Mouse (Mus musculus): ENCODE measurements around the gene Sipa1l2. TPM values are rescaled to one million over a fixed set of nuclear protein-coding genes. Genes with fewer than 3 reads are reported as not detected.

The Sipa1l2 gene
- polyA plus RNA-seq, 1 experiment from 2014 or later: 23.3 TPM

DNA sequence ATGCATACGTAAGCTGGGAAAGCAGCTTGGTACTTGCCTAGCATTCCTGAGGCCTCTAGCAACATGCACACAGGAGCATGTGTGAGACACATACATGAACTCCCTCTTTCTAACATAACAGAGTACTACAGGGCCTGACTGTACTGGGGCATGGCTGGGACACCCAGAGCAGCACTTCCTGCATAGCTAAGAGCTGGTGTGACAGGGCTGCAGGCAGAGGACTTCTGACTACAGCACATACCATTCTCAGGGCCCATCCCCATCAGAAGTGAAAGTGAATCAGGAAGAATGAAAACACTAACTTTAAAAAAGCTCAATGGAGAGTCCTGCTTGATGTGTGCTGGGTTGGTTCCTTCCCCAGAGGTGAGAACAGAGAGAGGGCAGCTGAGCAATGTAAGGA is 108.1 kb downstream of the Sipa1l2 start:
- H3K4me2 ChIP-seq (ENCODE audit: low read depth, low read length, severe bottlenecking): no peak overlapping the region
- H3K4me3 ChIP-seq (ENCODE audit: low read depth, low read length): no peak overlapping the region
- ATAC-seq (replicated peaks; ENCODE audit: low FRiP score) (no peak), DNase-seq (ENCODE audit: low spot score) (no peak)
- H3K9ac ChIP-seq (ENCODE audit: low read length): no peak overlapping the region
- H3K27me3 ChIP-seq (ENCODE audit: control insufficient read depth, insufficient read depth, low read length): no peaks in the 10 kb centered on the region
- WGBS: 87% methylated on average over 1 of the region's 1 CpGs
- no peaks in the 10 kb centered on the region for H3K36me3 ChIP-seq (ENCODE audit: control insufficient read depth, insufficient read depth, low read length)
- no peak overlapping the region for H3K27ac ChIP-seq (ENCODE audit: low read depth, low read length)
- H3K9me3 ChIP-seq (ENCODE audit: control insufficient read depth, low read length): no peaks in the 10 kb centered on the region
- H3K4me1 ChIP-seq (replicated peaks; ENCODE audit: control insufficient read depth, insufficient read depth, low read length): peaks cover 9% of the 10 kb centered on the region

- H3K4me2 ChIP-seq (ENCODE audit: low read depth, low read length, severe bottlenecking): no peak overlapping the region
- ATAC-seq (replicated peaks; ENCODE audit: low FRiP score) (no peak), DNase-seq (ENCODE audit: low spot score) (no peak)
- H3K27ac ChIP-seq (ENCODE audit: low read depth, low read length): no peak overlapping the region
- no peak overlapping the region for H3K4me3 ChIP-seq (ENCODE audit: low read depth, low read length)
- no peaks in the 10 kb centered on the region for H3K27me3 ChIP-seq (ENCODE audit: control insufficient read depth, insufficient read depth, low read length)
- no peaks in the 10 kb centered on the region for H3K36me3 ChIP-seq (ENCODE audit: control insufficient read depth, insufficient read depth, low read length)
- WGBS: 20% methylated on average over 6 of the region's 6 CpGs
- no peak overlapping the region for H3K9ac ChIP-seq (ENCODE audit: low read length)
- peaks cover 5% of the 10 kb centered on the region for H3K4me1 ChIP-seq (replicated peaks; ENCODE audit: control insufficient read depth, insufficient read depth, low read length)
- H3K9me3 ChIP-seq (ENCODE audit: control insufficient read depth, low read length): no peaks in the 10 kb centered on the region
Measured at GRCm38 (mm10) chr8:125460602-125461001, 109.0 kb downstream of the Sipa1l2 start.

GRCm38 (mm10) chr8:125449048-125449447 is 120.6 kb downstream of the Sipa1l2 start:
- Histone ChIP-seq H3K4me3 (ENCODE audit: low read depth, low read length) (no peak overlapping the region), H3K36me3 (ENCODE audit: control insufficient read depth, insufficient read depth, low read length) (no peaks in the 10 kb centered on the region; the same call in 1 of the 2 replicates), H3K9me3 (ENCODE audit: control insufficient read depth, low read length) (no peaks in the 10 kb centered on the region), H3K9ac (ENCODE audit: low read length) (no peak overlapping the region), H3K27me3 (ENCODE audit: control insufficient read depth, insufficient read depth, low read length) (no peaks in the 10 kb centered on the region), H3K4me1 (replicated peaks; ENCODE audit: control insufficient read depth, insufficient read depth, low read length) (no peaks in the 10 kb centered on the region), H3K27ac (ENCODE audit: low read depth, low read length) (no peak overlapping the region), H3K4me2 (ENCODE audit: low read depth, low read length, severe bottlenecking) (no peak overlapping the region)
- ATAC-seq (replicated peaks; ENCODE audit: low FRiP score) (no peak), DNase-seq (ENCODE audit: low spot score) (no peak)
- 55% methylated on average over 6 of the region's 6 CpGs for WGBS

GRCm38 (mm10) chr8:125447543-125447942 is 122.1 kb downstream of the Sipa1l2 start:
- H3K4me2 ChIP-seq (ENCODE audit: low read depth, low read length, severe bottlenecking): no peak overlapping the region
- WGBS: 94% methylated on average over 14 of the region's 14 CpGs
- ATAC-seq (replicated peaks; ENCODE audit: low FRiP score) (no peak), DNase-seq (ENCODE audit: low spot score) (no peak)
- H3K9me3 ChIP-seq (ENCODE audit: control insufficient read depth, low read length): no peaks in the 10 kb centered on the region
- H3K27me3 ChIP-seq (ENCODE audit: control insufficient read depth, insufficient read depth, low read length): no peaks in the 10 kb centered on the region
- no peaks in the 10 kb centered on the region; the same call in 1 of the 2 replicates for H3K36me3 ChIP-seq (ENCODE audit: control insufficient read depth, insufficient read depth, low read length)
- no peaks in the 10 kb centered on the region; the same call in 1 of the 2 replicates for H3K4me1 ChIP-seq (replicated peaks; ENCODE audit: control insufficient read depth, insufficient read depth, low read length)
- no peak overlapping the region for H3K9ac ChIP-seq (ENCODE audit: low read length)
- H3K4me3 ChIP-seq (ENCODE audit: low read depth, low read length): no peak overlapping the region
- no peak overlapping the region for H3K27ac ChIP-seq (ENCODE audit: low read depth, low read length)

DNA sequence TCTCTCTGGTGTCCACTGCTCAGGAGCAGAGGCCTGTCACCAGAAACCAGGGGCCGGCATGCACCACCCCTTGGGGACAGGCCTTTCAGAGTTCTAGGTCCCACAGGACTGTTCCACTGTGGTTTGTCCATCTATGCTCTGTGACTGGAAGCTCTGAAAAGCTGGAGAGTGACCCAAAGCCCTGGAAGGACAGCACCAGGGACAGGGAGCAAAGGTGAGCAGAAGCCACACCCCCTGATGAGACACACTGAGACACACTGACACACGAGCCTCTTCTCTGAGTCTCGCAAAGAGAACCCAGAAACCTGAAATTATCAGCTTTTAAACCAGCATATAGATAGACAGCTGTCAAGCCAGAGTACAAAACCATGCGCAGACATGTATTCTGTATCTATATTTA is 123.4 kb downstream of the Sipa1l2 start:
- ATAC-seq (replicated peaks; ENCODE audit: low FRiP score) (no peak), DNase-seq (ENCODE audit: low spot score) (no peak)
- Histone ChIP-seq H3K9ac (ENCODE audit: low read length) (no peak overlapping the region), H3K27ac (ENCODE audit: low read depth, low read length) (no peak overlapping the region), H3K9me3 (ENCODE audit: control insufficient read depth, low read length) (no peaks in the 10 kb centered on the region), H3K27me3 (ENCODE audit: control insufficient read depth, insufficient read depth, low read length) (no peaks in the 10 kb centered on the region), H3K36me3 (ENCODE audit: control insufficient read depth, insufficient read depth, low read length) (peaks cover 4% of the 10 kb centered on the region; the same call in 1 of the 2 replicates), H3K4me2 (ENCODE audit: low read depth, low read length, severe bottlenecking) (no peak overlapping the region), H3K4me1 (replicated peaks; ENCODE audit: control insufficient read depth, insufficient read depth, low read length) (no peaks in the 10 kb centered on the region; the same call in 1 of the 2 replicates), H3K4me3 (ENCODE audit: low read depth, low read length) (no peak overlapping the region)
- WGBS: 80% methylated on average over 4 of the region's 4 CpGs

DNA sequence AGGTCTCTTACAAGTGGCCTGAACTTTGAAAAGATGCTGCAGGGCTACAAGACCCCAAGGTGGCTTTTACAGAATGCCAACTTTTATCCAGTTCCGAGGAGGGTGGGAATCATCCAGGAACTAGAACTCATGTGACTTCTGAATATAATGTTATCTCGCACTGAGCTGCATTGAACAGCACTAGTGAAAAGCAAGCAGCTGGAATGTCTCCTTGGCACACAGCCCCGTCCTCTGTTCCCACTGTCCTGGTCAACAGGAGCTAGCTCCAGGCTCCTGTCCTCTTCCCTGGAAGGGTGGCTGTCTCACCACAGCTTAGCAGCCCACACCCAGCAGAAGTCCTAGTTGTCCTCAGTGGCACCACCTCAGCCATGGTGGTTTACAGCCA is 124.4 kb downstream of the Sipa1l2 start:
- Histone ChIP-seq H3K9me3 (ENCODE audit: control insufficient read depth, low read length) (no peaks in the 10 kb centered on the region), H3K27ac (ENCODE audit: low read depth, low read length) (no peak overlapping the region), H3K9ac (ENCODE audit: low read length) (no peak overlapping the region), H3K4me2 (ENCODE audit: low read depth, low read length, severe bottlenecking) (no peak overlapping the region), H3K27me3 (ENCODE audit: control insufficient read depth, insufficient read depth, low read length) (no peaks in the 10 kb centered on the region), H3K4me3 (ENCODE audit: low read depth, low read length) (no peak overlapping the region), H3K36me3 (ENCODE audit: control insufficient read depth, insufficient read depth, low read length) (peaks cover 4% of the 10 kb centered on the region; the same call in 1 of the 2 replicates), H3K4me1 (replicated peaks; ENCODE audit: control insufficient read depth, insufficient read depth, low read length) (no peaks in the 10 kb centered on the region; the same call in 1 of the 2 replicates)
- WGBS: 86% methylated on average over 3 of the region's 3 CpGs
- ATAC-seq (replicated peaks; ENCODE audit: low FRiP score): no peak
- no peak for DNase-seq (ENCODE audit: low spot score)

GRCm38 (mm10) chr8:125444457-125445224 is 125.0 kb downstream of the Sipa1l2 start:
- no peak for ATAC-seq (replicated peaks; ENCODE audit: low FRiP score)
- no peak for DNase-seq (ENCODE audit: low spot score)
- Histone ChIP-seq H3K9me3 (ENCODE audit: control insufficient read depth, low read length) (no peaks in the 10 kb centered on the region), H3K4me3 (ENCODE audit: low read depth, low read length) (no peak overlapping the region), H3K4me2 (ENCODE audit: low read depth, low read length, severe bottlenecking) (no peak overlapping the region), H3K36me3 (ENCODE audit: control insufficient read depth, insufficient read depth, low read length) (peaks cover 4% of the 10 kb centered on the region; the same call in 1 of the 2 replicates), H3K27me3 (ENCODE audit: control insufficient read depth, insufficient read depth, low read length) (no peaks in the 10 kb centered on the region), H3K4me1 (replicated peaks; ENCODE audit: control insufficient read depth, insufficient read depth, low read length) (no peaks in the 10 kb centered on the region; the same call in 1 of the 2 replicates), H3K27ac (ENCODE audit: low read depth, low read length) (no peak overlapping the region), H3K9ac (ENCODE audit: low read length) (no peak overlapping the region)
- 88% methylated on average over 16 of the region's 16 CpGs for WGBS

DNA sequence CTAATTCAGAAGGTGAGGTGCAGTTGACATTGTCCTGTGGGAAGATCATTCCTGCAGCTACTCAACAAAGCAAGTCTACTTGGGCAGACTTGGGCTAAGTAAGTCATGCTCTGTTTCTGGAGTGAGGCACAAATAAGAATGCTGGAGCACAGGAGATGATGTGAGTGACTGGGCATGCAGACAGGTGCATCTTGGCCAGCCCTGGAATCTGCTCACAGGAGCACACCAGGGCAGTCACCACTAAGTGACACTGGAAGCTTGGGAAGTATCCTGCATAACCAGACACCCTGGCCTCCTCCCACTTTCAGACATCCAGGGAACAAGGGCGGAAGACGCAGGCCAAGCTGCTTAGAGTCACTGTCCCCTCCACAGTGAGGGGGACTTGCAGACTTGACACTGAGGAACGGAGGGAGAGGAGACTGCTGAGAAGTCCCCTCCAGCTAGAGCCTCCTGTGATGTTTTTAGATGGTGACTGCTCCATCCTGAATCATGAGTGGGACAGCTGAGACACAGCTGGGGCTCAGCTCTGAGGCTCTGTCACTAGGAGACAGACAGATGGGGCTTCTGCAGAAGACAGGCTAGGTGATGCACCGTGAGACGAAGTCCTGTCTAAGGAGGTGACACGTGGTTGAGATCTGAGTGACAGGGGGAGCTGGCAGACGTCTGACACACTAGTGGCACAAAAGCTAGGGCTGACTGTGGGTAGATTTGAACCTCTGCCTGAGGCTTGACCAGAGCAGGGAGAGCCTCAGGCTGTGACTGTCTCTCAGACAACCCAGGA is 134.1 kb downstream of the Sipa1l2 start:
- ATAC-seq (replicated peaks; ENCODE audit: low FRiP score) (no peak), DNase-seq (ENCODE audit: low spot score) (no peak)
- no peaks in the 10 kb centered on the region for H3K27me3 ChIP-seq (ENCODE audit: control insufficient read depth, insufficient read depth, low read length)
- H3K9me3 ChIP-seq (ENCODE audit: control insufficient read depth, low read length): no peaks in the 10 kb centered on the region
- peaks cover 2% of the 10 kb centered on the region; the same call in 1 of the 2 replicates for H3K4me1 ChIP-seq (replicated peaks; ENCODE audit: control insufficient read depth, insufficient read depth, low read length)
- no peak overlapping the region for H3K9ac ChIP-seq (ENCODE audit: low read length)
- no peak overlapping the region for H3K27ac ChIP-seq (ENCODE audit: low read depth, low read length)
- no peak overlapping the region for H3K4me2 ChIP-seq (ENCODE audit: low read depth, low read length, severe bottlenecking)
- no peaks in the 10 kb centered on the region; the same call in 1 of the 2 replicates for H3K36me3 ChIP-seq (ENCODE audit: control insufficient read depth, insufficient read depth, low read length)
- 77% methylated on average over 7 of the region's 7 CpGs for WGBS
- H3K4me3 ChIP-seq (ENCODE audit: low read depth, low read length): no peak overlapping the region

Measured in forebrain, embryonic 11.5 days (tissue).